Mouse (Mus musculus) hindbrain, postnatal 0 days (tissue): ENCODE measurements around the gene Ppp1r14c. TPM values are rescaled to one million over a fixed set of nuclear protein-coding genes. Genes with fewer than 3 reads are reported as not detected.

Source experiments
- ATAC-seq: fragments of 200-750 bp; cut with Nextera tagmentation; 2 replicates; pipeline ENCODE4 v1.8.0; 2017; ENCODE audit warnings: mild to moderate bottlenecking, moderate TSS enrichment, moderate library complexity
- DNase-seq: peaks from one replicate; pipeline ENCODE4 v3.0.0-alpha.2; 2015; ENCODE audit warnings: low spot score
- H3K27ac ChIP-seq: fragments of 300-500 bp; sonication (generic); 2 replicates; pipeline ENCODE4 v1.5.1; 2014; ENCODE audit warnings: mild to moderate bottlenecking
- H3K27me3 ChIP-seq: fragments of 300-500 bp; sonication (generic); 2 replicates; pipeline ENCODE4 v1.6.1; 2014; ENCODE audit warnings: low read length, mixed read lengths; ENCODE audit not compliant: insufficient read depth
- H3K36me3 ChIP-seq: fragments of 300-500 bp; sonication (generic); 2 replicates; pipeline ENCODE4 v1.6.1; 2014; ENCODE audit warnings: low read length, mixed read lengths; ENCODE audit not compliant: insufficient read depth
- H3K4me1 ChIP-seq: fragments of 300-500 bp; sonication (generic); 2 replicates; pipeline ENCODE4 v1.6.1; 2014; ENCODE audit warnings: antibody characterized with exemption, low read length, mixed read lengths; ENCODE audit not compliant: insufficient read depth
- H3K4me2 ChIP-seq: fragments of 300-500 bp; sonication (generic); 2 replicates; pipeline ENCODE4 v1.6.1; 2014; ENCODE audit warnings: low read depth, mild to moderate bottlenecking, low read length, moderate library complexity, mixed read lengths
- H3K4me3 ChIP-seq: fragments of 300-500 bp; sonication (generic); 2 replicates; pipeline ENCODE4 v1.5.1; 2014; ENCODE audit warnings: low read length
- H3K9ac ChIP-seq: fragments of 300-500 bp; sonication (generic); replicated peaks from 2 replicates; pipeline ENCODE4 v1.6.1; 2014; ENCODE audit warnings: mild to moderate bottlenecking, low read length, moderate library complexity, mixed read lengths
- H3K9me3 ChIP-seq: fragments of 300-500 bp; sonication (generic); 2 replicates; pipeline ENCODE4 v1.6.1; 2016; ENCODE audit warnings: low read length, mixed read lengths
- CTCF ChIP-seq: IDR thresholded peaks from 2 replicates; pipeline ENCODE4 v1.5.1; 2016; ENCODE audit warnings: antibody characterized with exemption, control low read depth, low read depth
- WGBS: fragments of 180-500 bp; shearing (Covaris S2); extraction: QIAGEN DNeasy Blood & Tissue Kit; methylation state at CpG from one replicate; pipeline ENCODE4 v1.1.7; 2014; 5-methylcytosine and 5-hydroxymethylcytosine counted together
- polyA plus RNA-seq: library from polyadenylated mRNA; unstranded; fragments of >200 nt; fragmentation: Nextera tagmentation; extraction: Ambion mirVana; gene quantifications from 2 replicates; pipeline ENCODE4 v1.2.1, GENCODE M21; 2015
- total RNA-seq: library from RNA; depleted of rRNA; stranded (reverse); fragments of >200 nt; gene quantifications from 2 replicates; pipeline ENCODE4 v1.2.3, GENCODE M21; 2014

Ppp1r14c gene
- total and polyA plus RNA-seq, 2 experiments from 2014 or later: 83.1 to 93.7 TPM

GRCm38 (mm10) chr10:3345706-3346105 lies 20.2 kb upstream of the Ppp1r14c start:
- WGBS: 49% methylated on average over 5 of the region's 5 CpGs
- H3K36me3 ChIP-seq: no peaks in the 10 kb centered on the region
- H3K27me3 ChIP-seq: no peaks in the 10 kb centered on the region
- ATAC-seq (no peak), DNase-seq (no peak)
- H3K9me3 ChIP-seq: no peaks in the 10 kb centered on the region
- no peak overlapping the region for H3K4me2 ChIP-seq
- TF ChIP-seq CTCF: no peak
- no peak overlapping the region for H3K4me3 ChIP-seq
- H3K27ac ChIP-seq: no peak overlapping the region
- H3K9ac ChIP-seq: no peak overlapping the region
- no peaks in the 10 kb centered on the region for H3K4me1 ChIP-seq

DNA sequence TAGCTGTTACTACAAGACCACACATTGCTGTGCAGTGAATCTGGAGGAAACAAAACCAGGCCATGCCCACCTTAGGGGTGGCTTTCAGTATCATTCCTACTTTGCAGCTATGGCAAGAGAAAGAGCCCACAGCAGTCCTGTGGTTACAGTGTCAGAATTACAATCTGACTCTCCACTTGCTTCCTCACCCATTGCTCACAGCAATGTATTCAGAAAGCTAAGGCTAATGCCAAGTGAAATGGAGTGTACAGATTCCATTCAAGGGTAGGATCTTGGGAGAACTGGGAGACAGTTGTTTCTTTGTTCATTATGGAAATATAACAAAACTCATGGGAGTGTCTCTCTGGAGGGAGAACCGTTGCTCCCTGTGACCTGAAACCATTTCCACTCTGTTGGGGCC lies 6.3 kb upstream of the Ppp1r14c start:
- Histone ChIP-seq H3K4me3 (no peak overlapping the region), H3K9me3 (no peaks in the 10 kb centered on the region), H3K27me3 (no peaks in the 10 kb centered on the region), H3K4me2 (no peak overlapping the region), H3K4me1 (no peaks in the 10 kb centered on the region), H3K36me3 (no peaks in the 10 kb centered on the region), H3K27ac (no peak overlapping the region), H3K9ac (no peak overlapping the region)
- DNase-seq (peak; percentile 16), ATAC-seq (peak; percentile 66; the same call in 1 of the 2 replicates)
- 27% methylated on average over 1 of the region's 1 CpGs for WGBS
- TF ChIP-seq CTCF: no peak

DNA sequence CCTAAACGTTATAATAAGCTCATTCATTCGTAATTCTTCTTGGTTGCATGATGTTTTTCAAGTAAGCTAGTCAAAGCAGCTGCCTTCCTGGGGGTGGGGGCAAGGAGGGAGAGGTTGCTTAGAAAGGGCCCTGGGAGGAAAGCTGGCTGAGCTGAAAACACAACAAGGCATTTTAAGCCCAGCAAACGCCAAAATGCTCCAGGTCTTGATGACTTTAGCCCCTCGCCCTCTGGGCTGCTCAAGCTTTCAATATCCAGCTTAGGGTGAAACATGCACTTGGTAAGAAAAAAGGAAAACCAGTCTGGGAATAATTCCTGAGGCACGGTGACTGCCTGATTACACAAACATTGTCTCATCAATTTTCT lies 204 bp upstream of the Ppp1r14c start:
- H3K27me3 ChIP-seq: no peaks in the 10 kb centered on the region
- TF ChIP-seq CTCF: no peak
- ATAC-seq (peak; percentile 19), DNase-seq (peak; percentile 62)
- WGBS: 12% methylated on average over 5 of the region's 5 CpGs
- H3K4me3 ChIP-seq: peak overlapping the region; percentile 89
- H3K9ac ChIP-seq: peak overlapping the region; percentile 85; the same call in 1 of the 2 replicates
- peak overlapping the region; percentile 76 for H3K4me2 ChIP-seq
- H3K9me3 ChIP-seq: no peaks in the 10 kb centered on the region
- peaks cover 9% of the 10 kb centered on the region; the same call in 1 of the 2 replicates for H3K4me1 ChIP-seq
- H3K27ac ChIP-seq: peak overlapping the region; percentile 92
- no peaks in the 10 kb centered on the region for H3K36me3 ChIP-seq

DNA sequence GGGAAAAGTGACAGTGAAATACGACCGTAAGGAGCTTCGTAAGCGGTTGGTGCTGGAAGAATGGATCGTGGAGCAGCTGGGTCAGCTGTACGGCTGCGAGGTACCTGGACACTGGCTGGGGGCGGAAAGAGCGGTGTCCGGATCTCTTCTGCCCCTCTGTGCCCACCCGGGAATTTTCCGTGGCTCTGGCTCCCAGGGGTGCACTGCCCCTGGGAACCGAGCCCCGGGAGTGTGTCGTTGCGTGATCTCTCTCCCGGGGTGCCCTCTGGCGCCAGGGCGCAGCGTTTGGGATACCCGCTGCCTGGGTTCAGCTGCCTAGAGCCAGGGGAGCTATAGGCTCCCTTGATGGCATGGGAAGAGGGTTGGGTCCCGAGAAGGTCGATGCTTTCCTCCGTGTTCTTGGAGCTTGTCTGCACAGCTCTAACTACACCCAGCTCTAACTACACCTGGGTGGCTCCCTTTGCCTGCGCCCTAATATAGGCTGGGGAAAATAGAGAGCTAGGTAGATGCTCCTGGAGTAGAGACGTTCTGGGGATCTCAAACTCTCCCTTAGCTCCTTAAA lies 1.1 kb downstream of the Ppp1r14c start:
- H3K9me3 ChIP-seq: no peaks in the 10 kb centered on the region
- WGBS: under 1% methylated on average over 26 of the region's 26 CpGs
- DNase-seq (peak; percentile 55), ATAC-seq (peak; percentile 51)
- peaks cover 9% of the 10 kb centered on the region; the same call in 1 of the 2 replicates for H3K4me1 ChIP-seq
- H3K4me2 ChIP-seq: peak overlapping the region; percentile 76
- peak overlapping the region; percentile 92 for H3K27ac ChIP-seq
- peak overlapping the region; percentile 89 for H3K4me3 ChIP-seq
- TF ChIP-seq CTCF: peak; percentile 23; the same call in 1 of the 2 replicates
- no peaks in the 10 kb centered on the region for H3K36me3 ChIP-seq
- H3K27me3 ChIP-seq: no peaks in the 10 kb centered on the region
- peak overlapping the region; percentile 85 for H3K9ac ChIP-seq

- DNase-seq: peak; percentile 39
- H3K4me3 ChIP-seq: peak overlapping the region; percentile 89
- H3K36me3 ChIP-seq: no peaks in the 10 kb centered on the region
- WGBS: 11% methylated on average over 11 of the region's 11 CpGs
- no peaks in the 10 kb centered on the region for H3K9me3 ChIP-seq
- peak overlapping the region; percentile 92 for H3K27ac ChIP-seq
- ATAC-seq: no peak
- H3K9ac ChIP-seq: peak overlapping the region; percentile 85
- TF ChIP-seq CTCF: no peak
- peak overlapping the region; percentile 76 for H3K4me2 ChIP-seq
- peaks cover 9% of the 10 kb centered on the region; the same call in 1 of the 2 replicates for H3K4me1 ChIP-seq
- H3K27me3 ChIP-seq: no peaks in the 10 kb centered on the region
Observed at GRCm38 (mm10) chr10:3367440-3367839, 1.6 kb downstream of the Ppp1r14c start.

- Histone ChIP-seq H3K4me3 (no peak overlapping the region), H3K9me3 (no peaks in the 10 kb centered on the region), H3K9ac (no peak overlapping the region), H3K27me3 (no peaks in the 10 kb centered on the region), H3K4me2 (no peak overlapping the region), H3K27ac (no peak overlapping the region), H3K36me3 (no peaks in the 10 kb centered on the region; the same call in 1 of the 2 replicates), H3K4me1 (no peaks in the 10 kb centered on the region)
- no peak for ATAC-seq
- 39% methylated on average over 3 of the region's 3 CpGs for WGBS
- no peak for TF ChIP-seq CTCF
- DNase-seq: no peak
Observed at GRCm38 (mm10) chr10:3383176-3383575, 17.3 kb downstream of the Ppp1r14c start.

DNA sequence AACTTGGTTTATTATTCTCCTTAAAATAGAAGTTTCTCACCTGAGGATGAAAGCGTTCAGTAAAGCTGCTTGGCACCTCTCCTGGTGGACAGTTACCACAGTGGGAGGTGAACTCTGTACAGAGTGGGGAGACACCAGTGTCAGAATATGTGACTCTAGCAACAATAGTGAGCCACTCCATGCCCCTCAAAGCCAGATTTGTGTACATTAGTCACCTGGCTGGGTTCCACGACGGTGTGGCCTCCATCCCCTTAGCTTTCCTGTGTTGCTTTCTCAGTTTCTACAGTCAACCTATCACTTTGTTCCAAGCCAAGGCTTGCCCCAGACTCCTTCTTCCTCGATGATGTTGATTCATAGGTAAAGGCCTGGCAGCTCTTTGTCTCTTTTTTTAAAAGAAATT lies 26.4 kb downstream of the Ppp1r14c start:
- 72% methylated on average over 4 of the region's 4 CpGs for WGBS

More for the DNA sequence above, 26.4 kb downstream of the Ppp1r14c start:
- TF ChIP-seq CTCF: no peak
- no peak overlapping the region for H3K4me3 ChIP-seq
- no peaks in the 10 kb centered on the region for H3K36me3 ChIP-seq
- DNase-seq (no peak), ATAC-seq (no peak)
- H3K4me2 ChIP-seq: no peak overlapping the region
- H3K9ac ChIP-seq: no peak overlapping the region
- H3K4me1 ChIP-seq: peaks cover 26% of the 10 kb centered on the region
- H3K9me3 ChIP-seq: no peaks in the 10 kb centered on the region
- no peak overlapping the region for H3K27ac ChIP-seq
- no peaks in the 10 kb centered on the region for H3K27me3 ChIP-seq
